Mouse (Mus musculus): Measurements from ENCODE around the gene Ier5l. TPM values are rescaled to one million over a fixed set of nuclear protein-coding genes. Genes with fewer than 3 reads are reported as not detected.
A peak's percentile ranks its signal among the peaks of the same experiment; 100 is the strongest.

Gene Ier5l
- 1.6 and 2.2 TPM in 2 replicates for polyA plus RNA-seq (2015; fragmentation: Nextera tagmentation; extraction: Ambion mirVana)

- TF ChIP-seq CTCF (IDR thresholded peaks at IDR 0.05; ENCODE audit: low read depth) = peak; percentile 26; the same call in 1 of the 2 replicates
- no peaks in the 10 kb centered on the region for H3K9me3 ChIP-seq (ENCODE audit: control insufficient read depth)
- peak within 1 kb of the TSS; percentile 81 for H3K4me3 ChIP-seq (ENCODE audit: low read depth, low read length)
- peak within 1 kb of the TSS; percentile 84 for H3K27ac ChIP-seq (ENCODE audit: low read depth, low read length)
- H3K4me1 ChIP-seq (replicated peaks; ENCODE audit: control insufficient read depth, insufficient read depth, low read length) = peaks cover 5% of the 10 kb centered on the region; the same call in 1 of the 2 replicates
- peak within 1 kb of the TSS; percentile 98 for H3K4me2 ChIP-seq (replicated peaks; ENCODE audit: low read depth)
- no peaks in the 10 kb centered on the region for H3K36me3 ChIP-seq (ENCODE audit: control insufficient read depth, insufficient read depth)
- ATAC-seq = peak; percentile 84
- H3K27me3 ChIP-seq (replicated peaks; ENCODE audit: control insufficient read depth, insufficient read depth, low read length) = no peaks in the 10 kb centered on the region
- 0% methylated on average over 37 of the region's 37 CpGs for WGBS
- peak within 1 kb of the TSS; percentile 81 for H3K9ac ChIP-seq (ENCODE audit: low read depth, low read length)
Measured at GRCm38 (mm10) chr2:30474039-30474438, at the start of gene Ier5l. Ier5l (minus strand) TSS chr2:30474219.

GRCm38 (mm10) chr2:30523727-30524126, 49.7 kb upstream of the Ier5l start:
- 52% methylated on average over 8 of the region's 8 CpGs for WGBS
- TF ChIP-seq CTCF (IDR thresholded peaks at IDR 0.05; ENCODE audit: low read depth) = no peak
- Histone ChIP-seq H3K9ac (ENCODE audit: low read depth, low read length) (no peak overlapping the region), H3K9me3 (ENCODE audit: control insufficient read depth) (no peaks in the 10 kb centered on the region), H3K4me2 (replicated peaks; ENCODE audit: low read depth) (no peak overlapping the region), H3K4me1 (replicated peaks; ENCODE audit: control insufficient read depth, insufficient read depth, low read length) (0 out of 2 replicates have a peak, but pooled peaks cover 2% of the 10 kb centered on the region), H3K36me3 (ENCODE audit: control insufficient read depth, insufficient read depth) (no peaks in the 10 kb centered on the region), H3K27me3 (replicated peaks; ENCODE audit: control insufficient read depth, insufficient read depth, low read length) (no peaks in the 10 kb centered on the region), H3K4me3 (ENCODE audit: low read depth, low read length) (no peak overlapping the region), H3K27ac (ENCODE audit: low read depth, low read length) (no peak overlapping the region)
- peak; percentile 68 for ATAC-seq

GRCm38 (mm10) chr2:30510711-30511380, 36.8 kb upstream of the Ier5l start:
- Histone ChIP-seq H3K9me3 (ENCODE audit: control insufficient read depth) (no peaks in the 10 kb centered on the region), H3K9ac (ENCODE audit: low read depth, low read length) (no peak overlapping the region), H3K36me3 (ENCODE audit: control insufficient read depth, insufficient read depth) (no peaks in the 10 kb centered on the region), H3K4me2 (replicated peaks; ENCODE audit: low read depth) (no peak overlapping the region), H3K4me1 (replicated peaks; ENCODE audit: control insufficient read depth, insufficient read depth, low read length) (no peaks in the 10 kb centered on the region), H3K4me3 (ENCODE audit: low read depth, low read length) (no peak overlapping the region), H3K27ac (ENCODE audit: low read depth, low read length) (no peak overlapping the region), H3K27me3 (replicated peaks; ENCODE audit: control insufficient read depth, insufficient read depth, low read length) (no peaks in the 10 kb centered on the region)
- WGBS = 71% methylated on average over 16 of the region's 16 CpGs
- no peak for ATAC-seq
- TF ChIP-seq CTCF (IDR thresholded peaks at IDR 0.05; ENCODE audit: low read depth) = no peak

- Histone ChIP-seq H3K9ac (ENCODE audit: low read depth, low read length) (no peak overlapping the region), H3K4me2 (replicated peaks; ENCODE audit: low read depth) (no peak overlapping the region), H3K4me3 (ENCODE audit: low read depth, low read length) (no peak overlapping the region), H3K4me1 (replicated peaks; ENCODE audit: control insufficient read depth, insufficient read depth, low read length) (no peaks in the 10 kb centered on the region), H3K27ac (ENCODE audit: low read depth, low read length) (no peak overlapping the region), H3K9me3 (ENCODE audit: control insufficient read depth) (no peaks in the 10 kb centered on the region), H3K27me3 (replicated peaks; ENCODE audit: control insufficient read depth, insufficient read depth, low read length) (no peaks in the 10 kb centered on the region), H3K36me3 (ENCODE audit: control insufficient read depth, insufficient read depth) (no peaks in the 10 kb centered on the region)
- 43% methylated on average over 11 of the region's 11 CpGs for WGBS
- no peak for TF ChIP-seq CTCF (IDR thresholded peaks at IDR 0.05; ENCODE audit: low read depth)
- ATAC-seq = no peak
Measured at GRCm38 (mm10) chr2:30507138-30507727, 33.2 kb upstream of the Ier5l start.

GRCm38 (mm10) chr2:30503677-30504621, 29.9 kb upstream of the Ier5l start:
- H3K4me3 ChIP-seq (ENCODE audit: low read depth, low read length) = no peak overlapping the region
- no peak overlapping the region for H3K27ac ChIP-seq (ENCODE audit: low read depth, low read length)
- H3K27me3 ChIP-seq (replicated peaks; ENCODE audit: control insufficient read depth, insufficient read depth, low read length) = no peaks in the 10 kb centered on the region
- H3K9ac ChIP-seq (ENCODE audit: low read depth, low read length) = no peak overlapping the region
- no peak overlapping the region for H3K4me2 ChIP-seq (replicated peaks; ENCODE audit: low read depth)
- no peaks in the 10 kb centered on the region for H3K9me3 ChIP-seq (ENCODE audit: control insufficient read depth)
- no peaks in the 10 kb centered on the region for H3K36me3 ChIP-seq (ENCODE audit: control insufficient read depth, insufficient read depth)
- TF ChIP-seq CTCF (IDR thresholded peaks at IDR 0.05; ENCODE audit: low read depth) = no peak
- WGBS = 39% methylated on average over 23 of the region's 23 CpGs
- no peak; the same call in 1 of the 2 replicates for ATAC-seq
- H3K4me1 ChIP-seq (replicated peaks; ENCODE audit: control insufficient read depth, insufficient read depth, low read length) = no peaks in the 10 kb centered on the region

- no peak for ATAC-seq
- Histone ChIP-seq H3K9ac (ENCODE audit: low read depth, low read length) (no peak overlapping the region), H3K4me1 (replicated peaks; ENCODE audit: control insufficient read depth, insufficient read depth, low read length) (no peaks in the 10 kb centered on the region), H3K27me3 (replicated peaks; ENCODE audit: control insufficient read depth, insufficient read depth, low read length) (no peaks in the 10 kb centered on the region), H3K27ac (ENCODE audit: low read depth, low read length) (no peak overlapping the region), H3K9me3 (ENCODE audit: control insufficient read depth) (no peaks in the 10 kb centered on the region), H3K4me2 (replicated peaks; ENCODE audit: low read depth) (no peak overlapping the region), H3K36me3 (ENCODE audit: control insufficient read depth, insufficient read depth) (no peaks in the 10 kb centered on the region), H3K4me3 (ENCODE audit: low read depth, low read length) (no peak overlapping the region)
- TF ChIP-seq CTCF (IDR thresholded peaks at IDR 0.05; ENCODE audit: low read depth) = no peak
- WGBS = 75% methylated on average over 7 of the region's 7 CpGs
Measured at GRCm38 (mm10) chr2:30501701-30502100, 27.7 kb upstream of the Ier5l start.

Measured in intestine, postnatal 0 days (tissue).